Mouse (Mus musculus): ENCODE measurements at regions not wholly inside any gene's neighbourhood (a gene's known extent, or its start where the extent isn't known, plus 50 kb on each side); places are given as distances from the start of the nearest gene placed in this dataset.

- no peak for TF ChIP-seq MYOG (IDR thresholded peaks at IDR 0.05; ENCODE audit: control insufficient read depth in 1 of 3, insufficient read depth in 1 of 3, insufficient read length in 2 of 3, low read depth in 2 of 3)
- TF ChIP-seq POLR2A (IDR thresholded peaks at IDR 0.05; ENCODE audit: insufficient read length, low read depth) = no peak
- no peak for TF ChIP-seq USF1 (IDR thresholded peaks at IDR 0.05; ENCODE audit: low read depth)
- no peak for TF ChIP-seq TCF12 (IDR thresholded peaks at IDR 0.05; ENCODE audit: insufficient read depth, poor library complexity, severe bottlenecking)
- no peak for TF ChIP-seq E2F4 (IDR thresholded peaks at IDR 0.05; ENCODE audit: insufficient read depth)
- no peak for TF ChIP-seq CEBPB (IDR thresholded peaks at IDR 0.05; ENCODE audit: insufficient read depth, poor library complexity, severe bottlenecking)
- no peak for TF ChIP-seq TCF3 (IDR thresholded peaks at IDR 0.05; ENCODE audit: insufficient read length, low read depth)
- no peak for TF ChIP-seq POLR2AphosphoS2 (IDR thresholded peaks at IDR 0.05; ENCODE audit: insufficient read length, low read depth)
Observed at GRCm38 (mm10) chr16:9364105-9364504, 534.2 kb downstream of the 1810013L24Rik start.

All from myocyte (in vitro differentiated cells).